Mouse (Mus musculus): Measurements from ENCODE around the gene Kdm4a. TPM values are rescaled to one million over a fixed set of nuclear protein-coding genes. Genes with fewer than 3 reads are reported as not detected.

Gene Kdm4a
- polyA plus RNA-seq, 1 experiment from 2014 or later: 39.8 TPM

DNA sequence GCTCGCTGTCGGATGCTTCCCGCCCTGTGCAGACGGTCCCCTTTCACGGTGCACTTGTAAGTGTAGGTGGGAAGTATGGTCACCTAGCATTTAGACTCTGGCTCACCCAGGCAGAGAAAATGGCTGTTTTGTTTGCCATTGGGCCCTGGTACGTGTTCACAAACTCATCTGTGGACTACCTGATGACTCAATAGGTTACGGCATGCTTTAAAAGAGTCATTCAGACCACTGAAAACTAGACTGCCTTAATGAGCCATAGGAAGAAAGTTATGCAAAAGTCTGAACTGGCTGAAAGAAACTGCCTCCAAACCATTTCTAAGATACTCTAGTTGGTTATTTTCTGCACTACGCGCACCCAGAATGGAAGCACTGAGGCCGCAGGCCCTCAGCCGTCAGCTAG lies 63.7 kb downstream of the Kdm4a start:
- TF ChIP-seq CTCF (IDR thresholded peaks at IDR 0.05): no peak
- in situ Hi-C loops (cut with MboI; ENCODE audit: low pct_unique_long_range_greater_than_20kb): no loop called here
- no peak for DNase-seq (ENCODE audit: low read depth, low spot score)
- ChIA-PET CTCF (interaction anchor here (1.9 kb wide), 1 partner anchor 9 kb away, joined by 4 read pairs; no protein-coding TSS in a partner anchor), POLR2A (no interaction called here)
- ATAC-seq: no peak
- no peaks in the 10 kb centered on the region for H3K27me3 ChIP-seq

DNA sequence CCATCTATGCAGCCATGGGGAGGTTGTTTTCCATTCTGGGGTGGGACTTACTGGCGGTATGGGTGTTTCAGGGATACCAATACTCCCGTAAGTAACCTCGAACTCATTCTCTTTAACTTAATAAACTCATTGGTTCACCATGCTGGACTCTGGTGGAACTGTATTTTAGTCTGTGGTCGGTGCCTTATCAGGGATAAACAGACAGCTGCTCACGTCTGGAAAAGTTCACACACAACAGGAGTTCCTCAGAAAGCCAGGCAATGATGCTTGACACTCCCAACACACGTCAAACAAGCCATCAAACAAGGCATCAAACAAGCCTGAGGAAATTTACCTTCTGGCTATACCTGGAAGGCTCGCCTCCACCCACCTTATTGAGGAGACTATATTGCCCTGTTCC lies 64.7 kb downstream of the Kdm4a start:
- POLR2A ChIA-PET: no interaction called here
- in situ Hi-C loops (cut with MboI; ENCODE audit: low pct_unique_long_range_greater_than_20kb): no loop called here
- no peak for TF ChIP-seq CTCF (IDR thresholded peaks at IDR 0.05)
- no peaks in the 10 kb centered on the region for H3K27me3 ChIP-seq
- DNase-seq (ENCODE audit: low read depth, low spot score) (no peak), ATAC-seq (no peak)
- CTCF ChIA-PET: no interaction called here

DNA sequence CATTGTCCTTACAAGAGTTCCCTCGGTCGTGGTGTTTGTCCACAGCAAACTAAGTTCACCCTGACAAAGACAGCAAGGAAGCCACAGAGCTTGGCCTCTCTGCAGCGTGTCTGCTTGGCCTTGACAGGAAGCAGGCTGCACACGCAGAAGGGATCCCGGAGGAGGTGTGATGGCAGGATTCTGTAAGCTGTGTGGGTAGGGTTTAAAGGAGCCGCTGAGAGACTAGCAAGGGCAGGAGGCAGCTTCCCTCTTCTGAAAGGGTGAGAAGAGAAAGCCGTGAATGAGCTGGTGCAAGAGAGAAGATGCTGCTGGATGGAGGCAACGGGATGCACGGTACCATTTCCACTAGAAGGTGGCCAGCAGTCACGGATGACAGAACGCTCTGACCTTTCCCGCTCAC lies 67.2 kb downstream of the Kdm4a start:
- CTCF ChIA-PET: no interaction called here
- in situ Hi-C loops (cut with MboI; ENCODE audit: low pct_unique_long_range_greater_than_20kb): no loop called here
- ATAC-seq (no peak), DNase-seq (ENCODE audit: low read depth, low spot score) (no peak)
- no peaks in the 10 kb centered on the region for H3K27me3 ChIP-seq
- POLR2A ChIA-PET: no interaction called here
- TF ChIP-seq CTCF (IDR thresholded peaks at IDR 0.05): no peak

DNA sequence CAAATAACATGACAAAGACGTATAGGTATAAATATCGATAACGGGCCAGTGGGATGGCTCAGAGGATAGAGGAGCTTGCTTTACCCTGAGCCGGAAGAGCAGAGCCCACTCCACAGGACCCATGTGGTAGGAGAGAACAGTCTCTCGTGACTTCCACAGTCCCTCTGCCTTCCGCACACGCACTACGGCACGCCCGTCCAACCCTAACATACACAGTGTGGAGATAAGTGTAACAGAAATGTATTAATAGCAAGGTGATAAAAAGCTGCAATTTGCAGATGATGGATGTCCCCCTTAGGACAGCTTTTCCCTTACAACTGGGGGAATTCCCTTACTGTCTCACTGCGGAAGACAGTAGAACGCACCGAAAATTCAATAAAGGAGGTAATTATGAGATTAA lies 70.2 kb downstream of the Kdm4a start:
- no peak for TF ChIP-seq CTCF (IDR thresholded peaks at IDR 0.05)
- in situ Hi-C loops (cut with MboI; ENCODE audit: low pct_unique_long_range_greater_than_20kb): loop anchor here (5.0 kb wide), 1 partner anchor 53 kb away; no protein-coding TSS in a partner anchor
- DNase-seq (ENCODE audit: low read depth, low spot score): no peak
- H3K27me3 ChIP-seq: no peaks in the 10 kb centered on the region
- CTCF ChIA-PET: no interaction called here
- no peak for ATAC-seq
- POLR2A ChIA-PET: interaction anchor here (0.6 to 0.8 kb wide), 2 partner anchors 14 to 23 kb away, joined by 3 to 4 read pairs; no protein-coding TSS in a partner anchor

DNA sequence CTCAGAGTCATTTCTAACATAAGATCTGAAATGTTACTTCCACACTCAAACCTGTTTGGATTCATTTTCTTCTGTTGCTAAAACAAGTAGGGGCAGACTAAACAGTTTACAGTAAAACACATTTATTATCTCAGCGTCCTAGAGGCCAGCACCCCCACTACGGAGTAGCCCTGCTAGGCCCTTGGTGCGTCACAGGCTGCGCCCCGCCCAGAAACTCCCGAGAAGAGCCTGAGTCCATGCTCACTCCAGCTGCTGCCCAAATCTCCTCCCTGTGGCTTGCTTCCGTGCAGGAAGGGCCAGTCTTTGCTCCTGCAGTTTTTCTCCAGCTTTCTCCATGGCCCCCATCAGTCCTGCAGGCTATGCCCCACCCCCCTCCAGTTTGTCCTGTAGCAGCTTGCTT lies 71.1 kb downstream of the Kdm4a start:
- in situ Hi-C loops (cut with MboI; ENCODE audit: low pct_unique_long_range_greater_than_20kb): loop anchor here (5.0 kb wide), 1 partner anchor 54 kb away; no protein-coding TSS in a partner anchor
- ChIA-PET POLR2A (no interaction called here), CTCF (no interaction called here)
- DNase-seq (ENCODE audit: low read depth, low spot score) (no peak), ATAC-seq (no peak)
- no peaks in the 10 kb centered on the region for H3K27me3 ChIP-seq
- TF ChIP-seq CTCF (IDR thresholded peaks at IDR 0.05): no peak

DNA sequence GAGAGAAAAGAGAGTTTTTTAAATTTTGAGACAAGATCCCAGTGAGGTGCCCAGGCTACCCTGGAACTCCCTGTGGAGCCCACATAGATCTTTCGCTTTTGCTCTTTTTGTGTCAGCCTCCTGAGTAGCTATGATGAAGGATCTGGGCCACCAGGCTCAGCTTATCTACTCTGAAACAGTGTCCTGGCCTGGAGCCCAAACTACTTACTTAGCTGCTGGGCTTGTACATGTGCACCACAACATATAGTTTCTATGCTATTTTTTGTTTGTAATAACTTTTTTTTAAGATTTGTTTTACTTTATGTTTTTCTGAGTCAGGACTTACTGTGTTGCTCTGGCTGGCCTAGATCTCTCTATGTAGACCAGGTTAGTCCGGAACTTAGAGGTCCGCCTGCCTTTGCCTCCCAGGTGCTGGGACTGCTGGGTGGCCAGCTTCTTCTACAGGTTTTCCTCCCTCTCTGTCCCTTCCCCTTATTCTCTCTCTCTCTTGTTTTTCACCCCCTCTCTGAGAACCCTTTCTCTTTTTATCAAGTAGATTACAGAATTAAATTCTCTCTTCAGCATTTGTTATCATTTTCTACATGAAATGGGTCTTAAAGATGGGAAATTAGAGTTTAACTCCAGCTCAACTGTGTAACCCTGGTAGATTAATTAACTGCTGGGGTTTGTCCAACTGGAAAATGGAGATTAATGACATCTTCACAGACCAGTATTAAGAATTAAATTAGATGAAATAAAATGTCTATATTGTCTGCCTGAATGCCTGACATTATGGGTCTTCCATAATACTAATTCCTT lies 74.4 kb downstream of the Kdm4a start:
- H3K27me3 ChIP-seq: no peaks in the 10 kb centered on the region
- POLR2A ChIA-PET: interaction anchor here (0.7 kb wide), 1 partner anchor 47 kb away, joined by 3 read pairs; no protein-coding TSS in a partner anchor
- TF ChIP-seq CTCF (IDR thresholded peaks at IDR 0.05): no peak
- CTCF ChIA-PET: no interaction called here
- ATAC-seq (no peak), DNase-seq (ENCODE audit: low read depth, low spot score) (no peak)
- in situ Hi-C loops (cut with MboI; ENCODE audit: low pct_unique_long_range_greater_than_20kb): loop anchor here (5.0 kb wide), 1 partner anchor 57 kb away; no protein-coding TSS in a partner anchor

DNA sequence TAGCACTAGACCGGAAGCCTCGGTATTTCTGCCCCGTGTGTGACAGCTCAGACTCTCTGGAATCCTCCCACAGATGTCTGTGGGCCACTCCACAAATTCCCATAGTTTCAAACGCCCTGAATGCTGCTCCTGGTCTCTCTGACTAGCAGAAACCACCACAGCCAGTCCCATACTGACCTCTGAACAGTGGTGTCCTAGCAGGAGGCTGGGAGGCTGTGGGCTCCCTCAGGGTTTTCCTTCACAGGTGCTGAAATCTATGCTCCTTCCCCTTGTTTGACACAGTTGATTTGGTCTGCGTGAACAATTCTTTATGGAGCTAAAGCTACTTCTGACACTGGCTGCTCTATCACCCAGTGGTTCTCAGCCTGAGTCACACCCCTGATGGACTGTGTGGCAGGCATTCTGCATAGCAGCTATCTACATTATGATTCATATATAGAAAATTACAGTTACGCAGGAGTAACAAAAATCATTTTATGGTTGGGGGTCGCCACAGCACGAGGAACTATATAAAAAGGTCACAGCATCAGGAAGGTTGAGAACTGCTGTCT lies 76.5 kb downstream of the Kdm4a start:
- in situ Hi-C loops (cut with MboI; ENCODE audit: low pct_unique_long_range_greater_than_20kb): no loop called here
- DNase-seq (ENCODE audit: low read depth, low spot score) (no peak), ATAC-seq (no peak)
- no peak for TF ChIP-seq CTCF (IDR thresholded peaks at IDR 0.05)
- POLR2A ChIA-PET: no interaction called here
- H3K27me3 ChIP-seq: no peaks in the 10 kb centered on the region
- CTCF ChIA-PET: no interaction called here

DNA sequence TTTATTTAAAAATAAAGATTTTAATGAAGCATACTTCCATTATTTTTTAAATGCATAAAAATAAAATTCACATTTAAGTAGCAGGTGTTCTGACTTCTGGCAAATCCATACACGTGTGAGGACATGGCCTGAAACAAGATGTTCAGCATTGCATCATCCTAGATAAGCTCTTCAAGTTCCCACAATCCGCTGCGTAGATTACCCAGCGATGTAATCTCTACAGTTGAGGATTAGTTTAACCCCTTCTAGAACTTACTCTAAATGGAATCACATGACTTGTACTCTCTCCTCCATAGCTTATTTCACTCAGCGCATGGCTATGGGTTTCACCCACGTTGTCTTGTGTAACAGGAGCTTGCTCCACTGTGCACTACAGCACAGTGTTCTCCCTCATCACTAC lies 78.3 kb downstream of the Kdm4a start:
- no peaks in the 10 kb centered on the region for H3K27me3 ChIP-seq
- no peak for DNase-seq (ENCODE audit: low read depth, low spot score)
- in situ Hi-C loops (cut with MboI; ENCODE audit: low pct_unique_long_range_greater_than_20kb): no loop called here
- ATAC-seq: no peak
- no peak for TF ChIP-seq CTCF (IDR thresholded peaks at IDR 0.05)
- CTCF ChIA-PET: no interaction called here
- POLR2A ChIA-PET: no interaction called here

DNA sequence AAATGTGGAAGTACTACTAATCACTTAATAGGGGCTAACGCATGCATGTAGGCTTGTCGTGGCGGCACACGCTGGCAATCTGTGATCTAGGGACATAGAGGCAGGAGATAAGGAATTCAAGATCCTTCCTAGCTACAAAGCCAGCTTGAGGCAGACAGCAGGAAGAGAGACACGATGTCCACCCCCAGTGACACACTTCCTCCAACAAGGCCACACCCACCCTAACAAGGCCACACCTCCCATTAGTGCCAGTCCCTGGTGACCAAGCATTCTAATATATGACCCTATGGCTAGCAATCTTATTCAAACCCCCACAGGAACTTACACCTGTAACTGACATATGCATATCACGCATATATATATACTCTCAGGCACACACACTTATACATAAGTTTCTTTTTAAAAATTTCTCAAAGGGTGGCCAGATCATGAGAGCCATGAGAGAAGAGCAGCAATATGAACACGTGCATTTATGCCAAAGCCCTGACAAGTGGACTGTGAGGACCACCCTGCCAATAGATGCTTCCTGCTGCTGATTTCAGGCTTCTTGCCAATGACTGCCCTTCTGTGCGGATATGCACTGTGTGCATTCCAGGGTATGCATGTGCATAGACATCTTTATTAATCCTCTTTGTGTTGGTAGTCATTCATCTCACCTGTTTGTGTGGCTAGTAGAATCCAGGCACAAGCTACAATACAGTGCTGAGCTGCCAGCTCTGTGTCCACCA lies 80.0 kb downstream of the Kdm4a start:
- no peaks in the 10 kb centered on the region for H3K27me3 ChIP-seq
- TF ChIP-seq CTCF (IDR thresholded peaks at IDR 0.05): no peak
- CTCF ChIA-PET: interaction anchor here (0.6 kb wide), 1 partner anchor 423 kb away, joined by 3 read pairs; no protein-coding TSS in a partner anchor
- no peak for DNase-seq (ENCODE audit: low read depth, low spot score)
- POLR2A ChIA-PET: no interaction called here
- in situ Hi-C loops (cut with MboI; ENCODE audit: low pct_unique_long_range_greater_than_20kb): no loop called here
- ATAC-seq: no peak

DNA sequence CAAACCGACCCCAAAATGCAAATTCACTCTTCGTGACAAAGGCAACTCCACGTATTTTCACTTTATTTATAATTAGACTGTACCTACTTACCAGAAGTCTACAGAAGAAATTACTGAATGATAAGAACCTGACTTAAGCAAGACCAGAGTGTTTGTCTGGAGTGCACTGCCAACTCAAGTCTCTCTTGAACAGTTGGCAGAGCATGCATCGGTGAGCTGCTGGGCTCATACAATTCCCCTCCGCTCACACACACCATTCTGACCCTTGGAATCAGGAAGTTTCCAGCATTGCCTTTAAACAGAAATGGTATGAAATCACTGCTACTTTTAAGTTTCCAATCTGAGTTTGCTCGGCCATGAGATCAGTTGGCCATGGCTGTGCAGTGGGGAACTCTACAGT lies 81.3 kb downstream of the Kdm4a start:
- no peaks in the 10 kb centered on the region for H3K27me3 ChIP-seq
- DNase-seq (ENCODE audit: low read depth, low spot score) (no peak), ATAC-seq (no peak)
- TF ChIP-seq CTCF (IDR thresholded peaks at IDR 0.05): no peak
- POLR2A ChIA-PET: no interaction called here
- CTCF ChIA-PET: no interaction called here
- in situ Hi-C loops (cut with MboI; ENCODE audit: low pct_unique_long_range_greater_than_20kb): no loop called here

DNA sequence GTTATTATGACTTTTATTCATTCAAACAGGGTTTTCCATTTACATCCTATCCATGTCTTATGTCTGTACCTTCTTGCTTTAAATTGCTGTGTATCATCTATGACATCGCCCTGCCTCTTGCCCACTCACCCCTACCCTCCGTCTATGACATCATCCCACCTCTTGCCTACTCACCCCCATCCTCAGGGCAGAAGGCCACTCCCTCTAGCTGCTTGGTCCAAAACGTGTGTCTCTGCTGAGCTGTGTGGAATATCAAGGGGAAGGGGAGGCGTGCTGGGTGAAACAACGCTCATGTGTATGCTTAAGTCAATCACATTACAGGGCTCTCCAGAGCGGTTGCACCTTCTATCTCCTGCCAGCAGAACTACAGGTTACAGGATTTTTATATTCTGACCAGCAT lies 83.8 kb downstream of the Kdm4a start:
- DNase-seq (ENCODE audit: low read depth, low spot score) (no peak), ATAC-seq (no peak)
- POLR2A ChIA-PET: interaction anchor here (1.2 kb wide), 1 partner anchor 14 kb away, joined by 3 read pairs; no protein-coding TSS in a partner anchor
- in situ Hi-C loops (cut with MboI; ENCODE audit: low pct_unique_long_range_greater_than_20kb): no loop called here
- H3K27me3 ChIP-seq: no peaks in the 10 kb centered on the region
- no peak for TF ChIP-seq CTCF (IDR thresholded peaks at IDR 0.05)
- CTCF ChIA-PET: no interaction called here

Data from Patski (cell line).